Mouse (Mus musculus) T-helper 2 cell (primary cell): Measurements from ENCODE around the gene Krt24.
"Not testable (repeated sequence)": the region's sequence is repeated elsewhere in the genome, so short reads cannot be mapped to it uniquely, and the experiment has no call there.

ENCODE experiments used
- in situ Hi-C: fragments of 300-600 bp; cut with MboI, MseI; formaldehyde crosslinking; loops from one replicate; pipeline ENCODE4 v1.15.1; 2025; ENCODE audit warnings: high pct_unique_total_duplicates

The Krt24 gene

GRCm38 (mm10) chr11:99253893-99254292 is 31.2 kb downstream of the Krt24 start:
- in situ Hi-C loops = no loop called here

DNA sequence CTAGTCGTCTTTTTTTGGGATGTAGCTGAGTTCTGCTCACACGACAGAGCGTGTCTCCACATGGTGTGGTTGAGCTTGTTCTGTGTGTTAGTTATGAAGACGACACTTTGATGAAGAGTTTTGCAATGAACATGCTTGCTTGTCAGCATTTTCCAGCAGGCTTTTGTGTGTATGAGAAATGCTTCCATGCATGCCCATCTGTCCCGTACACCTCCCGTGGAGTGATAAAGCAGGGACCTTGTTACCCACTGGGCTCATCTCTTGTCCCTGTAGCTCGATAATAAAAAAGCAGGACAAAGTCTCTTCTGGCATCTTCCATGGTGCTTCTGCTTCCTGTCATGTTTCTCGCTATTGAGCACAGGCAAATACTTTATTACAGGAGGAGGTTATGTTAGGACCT is 32.4 kb downstream of the Krt24 start:
- in situ Hi-C loops = no loop called here

DNA sequence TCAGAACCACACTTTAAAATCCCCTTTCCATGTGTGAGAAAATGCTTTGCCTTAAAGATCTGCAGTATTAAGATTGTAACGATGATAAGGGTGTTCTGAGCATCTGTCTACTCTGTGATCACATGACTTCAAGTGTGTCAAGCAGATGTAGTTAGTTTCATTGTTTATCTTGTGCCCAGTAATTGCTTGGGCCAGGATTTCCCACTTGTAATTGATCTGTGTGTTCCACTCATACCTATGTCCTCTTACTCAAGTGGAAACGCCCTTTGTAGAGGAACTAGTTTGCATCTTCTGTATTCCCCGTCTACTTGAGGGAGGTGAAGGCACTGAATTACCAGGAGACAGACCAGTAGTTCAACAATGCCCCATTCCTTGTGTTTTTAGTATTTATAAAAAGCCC is 34.4 kb downstream of the Krt24 start:
- in situ Hi-C loops = no loop called here

- in situ Hi-C loops = no loop called here
Measured at GRCm38 (mm10) chr11:99250241-99250640, 34.8 kb downstream of the Krt24 start.

GRCm38 (mm10) chr11:99249115-99249514 is 35.9 kb downstream of the Krt24 start:
- in situ Hi-C loops = no loop called here

- in situ Hi-C loops = no loop called here
Measured at GRCm38 (mm10) chr11:99247916-99248315, 37.1 kb downstream of the Krt24 start.

- in situ Hi-C loops = not testable (repeated sequence)
Measured at GRCm38 (mm10) chr11:99244519-99244918, 40.5 kb downstream of the Krt24 start.

GRCm38 (mm10) chr11:99243820-99244374 is 41.2 kb downstream of the Krt24 start, which contains the start of gene Krt222:
Krt222 (minus strand) TSS chr11:99244085.
- in situ Hi-C loops = no loop called here

GRCm38 (mm10) chr11:99243200-99243819 is 41.8 kb downstream of the Krt24 start:
- in situ Hi-C loops = no loop called here

GRCm38 (mm10) chr11:99242056-99242455 is 43.0 kb downstream of the Krt24 start:
- in situ Hi-C loops = no loop called here

- in situ Hi-C loops = no loop called here
Measured at GRCm38 (mm10) chr11:99238468-99238867, 46.6 kb downstream of the Krt24 start.

- in situ Hi-C loops = loop anchor here (5.0 kb wide), 1 partner anchor 39 kb away; no protein-coding TSS in a partner anchor
Measured at GRCm38 (mm10) chr11:99231049-99231816, 53.8 kb downstream of the Krt24 start.

DNA sequence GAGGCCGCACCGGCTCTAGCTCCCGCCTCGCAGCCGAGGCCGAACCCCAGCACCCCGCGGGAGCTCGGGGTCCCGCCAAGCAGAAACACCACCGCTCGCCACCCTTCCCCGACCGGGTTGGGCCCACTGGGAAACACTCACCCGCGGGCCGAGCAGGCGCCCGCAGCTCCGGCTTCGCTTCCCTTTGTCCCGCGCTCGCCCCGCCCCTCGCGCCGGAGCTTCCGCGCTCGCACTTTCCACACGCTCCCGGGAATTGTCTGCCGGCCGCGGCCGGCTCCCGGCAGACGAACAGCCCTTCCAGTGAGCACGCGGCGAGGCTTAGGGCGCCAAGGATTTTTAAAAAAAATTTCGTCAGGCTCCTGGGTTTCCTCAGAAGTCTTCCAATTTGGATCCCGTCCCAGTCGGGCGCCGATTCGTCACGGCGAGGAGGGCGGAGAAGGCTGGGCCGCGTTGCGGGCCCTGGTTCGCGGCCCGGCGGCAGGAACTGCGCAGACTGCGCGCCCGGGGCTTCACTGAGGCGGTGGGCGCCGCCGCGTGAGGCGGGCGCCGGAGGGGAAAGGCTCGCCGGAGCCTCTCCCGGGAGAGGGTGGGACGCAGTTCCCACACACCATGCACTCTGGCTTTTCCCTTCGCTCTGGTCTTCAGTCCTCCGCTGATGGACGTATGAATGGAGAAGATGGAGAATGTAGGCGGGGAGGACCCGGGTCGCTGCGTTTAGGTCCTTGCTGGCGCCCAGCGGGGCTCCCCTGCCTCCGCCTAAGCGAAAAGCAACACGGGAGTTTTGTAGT is 54.6 kb downstream of the Krt24 start, which contains the start of gene Smarce1:
Smarce1 (minus strand) TSS at position 757 of the 788 bp plus-strand sequence.
- in situ Hi-C loops = loop anchor here (5.0 kb wide), 1 partner anchor 38 kb away; no protein-coding TSS in a partner anchor
